Mouse (Mus musculus): ENCODE data around the gene Procr.

Gene Procr

GRCm38 (mm10) chr2:155756855-155757566, 6.1 kb downstream of the Procr start:
- no peak for DNase-seq

DNA sequence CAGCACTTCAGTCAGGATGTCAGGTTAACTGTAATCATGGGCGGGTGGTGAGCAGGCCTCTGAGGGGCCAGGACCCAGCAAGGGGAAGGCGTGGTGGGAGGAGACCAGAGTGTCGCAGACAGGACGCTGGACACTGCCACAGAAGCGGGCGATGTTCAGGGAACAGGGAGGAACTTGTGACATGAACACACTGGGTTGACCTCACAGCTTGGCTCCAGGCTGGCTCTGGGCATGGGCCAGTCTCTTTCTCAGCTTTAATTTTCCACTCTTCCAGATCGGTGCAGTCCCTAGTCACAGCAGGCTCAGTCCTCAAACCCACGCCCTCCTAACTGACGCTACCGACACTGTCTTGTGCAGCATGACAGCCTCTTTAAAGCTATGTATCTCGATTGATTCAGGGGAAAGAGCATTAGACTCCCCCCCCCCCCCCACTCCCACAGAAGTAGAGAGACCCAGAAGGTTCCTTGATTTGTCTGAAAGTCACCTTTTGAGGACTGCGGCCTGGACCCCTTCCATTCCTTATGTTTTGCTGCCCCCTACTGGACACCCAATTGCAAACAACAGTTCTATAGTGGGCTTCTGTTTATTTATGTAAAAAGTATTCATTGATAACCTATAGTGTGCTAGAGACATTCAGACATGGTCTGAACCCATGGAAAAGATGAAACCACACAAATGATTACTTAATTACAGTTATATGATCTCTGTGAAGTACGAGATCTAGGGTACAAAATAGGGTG, 13.9 kb downstream of the Procr start:
- DNase-seq: peak; percentile 75

DNA sequence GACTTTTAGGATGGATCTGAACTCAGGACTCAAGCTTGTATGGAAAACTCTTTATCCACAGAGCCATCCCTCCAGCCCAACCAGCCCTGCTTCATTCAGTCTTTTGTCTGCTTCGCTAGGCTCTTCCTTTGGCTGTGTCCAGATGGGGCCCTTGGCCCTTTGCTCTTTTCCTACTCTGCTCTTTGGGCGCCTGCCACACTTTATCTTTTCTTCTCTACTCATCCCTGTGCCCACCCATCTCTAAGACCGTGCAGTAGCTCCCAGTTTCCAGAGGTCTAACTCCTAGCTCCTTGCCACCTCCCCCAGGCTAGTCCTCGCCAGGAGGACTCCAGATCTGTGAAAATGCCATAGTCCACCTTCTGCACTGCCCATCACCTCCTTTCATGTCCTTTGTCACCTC, 22.7 kb downstream of the Procr start:
- DNase-seq: no peak

DNA sequence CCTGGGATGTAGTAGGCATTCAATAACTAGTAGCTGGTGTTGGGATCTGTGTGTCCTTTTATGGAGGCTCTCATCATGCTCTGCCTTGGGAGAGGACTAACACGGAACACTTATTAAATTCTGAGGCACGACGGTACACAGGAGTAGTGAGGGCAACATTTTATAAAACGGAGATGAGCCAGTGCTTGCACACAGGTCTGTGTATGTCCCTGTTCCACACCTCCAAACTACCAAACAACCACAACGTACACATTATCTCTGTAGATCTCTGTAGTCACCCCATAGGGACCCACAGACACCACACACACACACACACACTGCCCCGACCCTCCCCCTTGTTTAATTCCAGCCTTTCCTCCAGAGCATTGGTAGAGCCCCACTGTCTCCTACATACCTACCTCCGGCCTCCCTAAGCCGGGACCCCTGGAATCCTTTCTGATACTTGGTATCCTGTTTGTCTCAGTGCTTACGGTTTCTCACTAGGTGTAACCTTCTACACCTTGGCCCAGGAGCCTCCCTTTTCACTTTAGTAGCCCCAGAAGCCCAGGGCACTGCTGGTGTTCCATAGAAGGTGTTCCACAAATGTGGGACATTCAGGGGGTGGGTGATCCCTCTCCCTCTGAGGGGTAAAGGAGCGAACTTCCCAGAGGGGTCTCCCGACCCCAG, 23.5 kb downstream of the Procr start:
- DNase-seq: no peak

GRCm38 (mm10) chr2:155774927-155775684, 24.2 kb downstream of the Procr start, which contains the start of gene Mmp24:
TSS of gene Mmp24 (plus strand) at chr2:155775342.
- no peak for DNase-seq

GRCm38 (mm10) chr2:155775685-155776263, 24.9 kb downstream of the Procr start:
- DNase-seq: peak; percentile 31

DNA sequence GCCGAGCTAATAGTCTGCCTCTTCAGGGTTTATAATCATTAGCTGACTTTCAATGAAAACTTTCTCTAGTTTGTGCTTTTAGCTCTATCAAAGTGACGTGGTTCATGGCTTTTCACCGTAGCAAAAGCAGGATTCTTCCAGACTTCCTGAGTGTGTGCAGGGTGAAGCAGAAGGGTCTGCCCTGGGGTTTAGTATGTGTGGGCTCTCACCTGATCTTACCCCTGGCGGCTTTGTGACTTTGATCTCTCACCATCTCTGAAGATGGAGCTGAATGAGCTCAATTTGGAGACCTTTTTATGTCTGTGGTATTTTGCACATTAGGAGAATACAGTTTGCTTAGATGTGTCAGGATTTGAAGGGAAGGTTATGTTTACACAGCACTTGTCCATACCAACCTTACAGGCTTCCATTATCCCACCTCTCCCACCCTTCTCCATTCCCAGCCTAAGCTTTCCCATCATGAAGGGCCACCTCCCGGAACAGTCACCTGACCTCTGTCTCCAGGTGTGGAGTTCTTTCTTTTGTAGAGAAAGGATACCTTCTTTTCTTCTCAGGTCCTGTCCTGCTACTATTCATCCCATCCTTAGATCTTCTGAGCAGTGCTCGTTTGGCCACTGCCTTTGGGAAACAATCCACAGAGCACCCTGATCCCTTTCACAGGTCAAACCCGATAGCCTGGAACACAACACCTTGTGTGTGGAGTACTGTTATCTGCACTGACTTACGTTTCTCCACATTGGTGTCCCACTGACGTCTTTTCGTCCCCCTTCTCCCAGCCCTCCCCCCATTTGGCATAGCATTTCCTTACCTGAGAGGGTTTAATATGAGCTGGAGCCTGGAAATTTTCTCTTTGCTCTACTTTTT, 26.1 kb downstream of the Procr start:
- DNase-seq: no peak

- DNase-seq: no peak
These were observed 26.7 kb downstream of the Procr start for GRCm38 (mm10) chr2:155777688-155777985.

DNA sequence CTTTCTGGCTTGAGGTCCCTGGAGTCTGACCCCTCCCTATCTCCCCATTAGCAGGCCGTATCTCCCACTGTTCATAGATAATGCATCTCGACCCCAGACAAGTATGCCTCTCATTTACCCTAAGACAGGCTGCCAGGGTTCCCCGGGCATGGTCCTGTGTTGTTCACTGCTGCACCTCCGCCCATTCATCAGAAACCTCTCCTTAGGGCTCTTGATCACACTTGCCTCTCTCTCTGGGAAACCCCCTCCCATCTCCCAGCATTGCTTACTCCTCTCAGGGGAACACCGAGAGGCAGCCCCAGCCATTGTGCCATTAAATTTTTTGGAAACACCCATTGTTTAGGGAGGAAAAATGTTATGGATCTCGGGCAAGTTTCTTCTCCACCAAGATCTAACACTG, 27.1 kb downstream of the Procr start:
- no peak for DNase-seq

DNA sequence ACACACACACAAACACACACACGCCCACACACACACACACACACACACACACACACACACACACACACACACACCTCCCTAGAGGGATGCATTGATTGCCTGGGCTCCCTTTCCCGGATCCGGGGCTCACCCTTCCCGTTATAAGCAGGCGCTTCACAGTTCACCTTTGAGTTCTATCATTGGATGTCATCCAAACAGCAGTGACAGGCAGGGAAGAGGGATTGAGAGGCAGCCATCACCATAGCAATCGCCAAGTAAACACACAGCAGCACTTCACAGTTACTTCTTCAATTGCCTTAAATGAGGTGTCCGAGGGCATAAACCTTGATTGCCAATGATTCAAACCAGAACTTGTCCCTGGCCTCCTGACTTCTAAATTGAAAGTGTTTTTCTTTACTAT, 28.1 kb downstream of the Procr start:
- DNase-seq: no peak

DNA sequence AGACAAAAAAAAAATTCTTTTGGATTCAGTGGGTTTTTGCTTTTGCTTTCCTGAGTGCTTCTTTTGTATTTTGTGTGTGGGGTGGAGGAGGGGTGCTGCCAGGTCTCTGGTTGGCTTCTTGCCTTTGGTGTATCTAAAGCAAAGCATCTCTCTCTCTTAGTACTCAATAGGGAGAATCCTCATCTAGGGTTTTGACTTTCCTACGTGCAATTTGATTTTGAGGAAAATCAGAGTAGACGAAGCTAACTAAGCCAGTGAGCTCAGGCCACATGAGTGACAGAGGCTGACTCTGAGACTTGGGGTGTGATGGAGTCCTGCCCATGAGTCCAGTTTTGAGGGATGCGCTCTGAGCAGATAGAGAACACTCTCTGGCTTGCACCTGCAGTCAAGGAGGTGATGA, 28.6 kb downstream of the Procr start:
- DNase-seq: no peak

DNA sequence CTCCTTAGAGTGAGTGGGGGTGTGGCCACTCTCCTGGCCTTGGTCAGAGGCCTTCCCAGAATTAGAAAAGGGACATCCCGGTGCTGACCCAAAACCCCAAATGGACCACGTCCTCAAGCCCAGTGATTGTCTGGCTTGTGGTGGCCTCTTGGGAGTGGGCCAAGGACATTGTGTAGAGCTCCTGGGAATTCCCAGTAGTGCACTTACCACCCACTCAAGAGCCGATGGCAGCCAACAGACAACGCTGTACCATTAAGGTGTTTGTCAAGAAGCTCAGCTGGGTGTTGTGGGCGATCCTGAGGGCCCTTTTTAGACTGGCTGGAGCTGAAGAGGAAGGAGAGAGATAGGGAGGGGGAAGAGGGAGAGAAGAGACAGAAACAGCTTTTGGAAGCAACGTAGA, 33.6 kb downstream of the Procr start:
- DNase-seq: no peak

DNA sequence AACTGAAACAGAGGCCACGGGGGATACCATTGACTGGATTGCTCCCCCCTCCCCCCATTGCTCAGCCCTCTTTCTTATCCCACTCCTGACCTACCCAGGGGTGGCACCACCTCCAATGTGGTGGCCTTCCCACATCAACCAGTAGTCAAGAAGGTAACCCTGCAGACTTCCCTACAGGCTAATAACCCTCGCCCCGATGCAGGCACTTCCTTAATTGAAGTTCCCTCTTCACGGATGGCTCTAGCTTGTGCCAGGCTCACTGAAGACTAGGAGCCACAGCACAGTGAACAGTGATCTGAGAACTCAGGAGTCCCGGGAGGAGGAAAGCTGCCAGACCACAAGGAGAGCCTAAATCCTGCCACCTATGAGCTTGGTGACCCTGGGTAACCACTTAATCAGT, 36.0 kb downstream of the Procr start:
- DNase-seq: no peak

GRCm38 (mm10) chr2:155787949-155788931, 37.3 kb downstream of the Procr start:
- no peak for DNase-seq

DNA sequence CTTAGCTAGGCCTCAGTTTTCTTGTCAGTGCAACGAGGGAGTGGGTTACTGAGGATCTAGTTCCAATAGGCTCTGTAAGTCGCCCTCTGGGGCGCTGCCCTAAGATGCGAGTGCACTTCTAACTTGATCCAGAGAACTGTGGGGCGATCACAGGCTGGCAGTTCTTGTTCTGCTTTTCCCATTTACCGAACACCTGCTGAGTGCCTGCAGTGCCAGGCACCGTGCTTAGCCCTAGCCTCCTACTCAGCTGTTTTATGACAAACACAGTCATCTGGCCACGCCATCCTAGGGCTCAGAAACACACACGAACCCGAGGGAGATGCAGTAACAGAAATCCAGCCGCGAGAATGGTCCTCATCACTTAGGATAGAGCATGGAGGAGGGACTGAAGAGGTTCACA, 42.0 kb downstream of the Procr start:
- no peak for DNase-seq

DNA sequence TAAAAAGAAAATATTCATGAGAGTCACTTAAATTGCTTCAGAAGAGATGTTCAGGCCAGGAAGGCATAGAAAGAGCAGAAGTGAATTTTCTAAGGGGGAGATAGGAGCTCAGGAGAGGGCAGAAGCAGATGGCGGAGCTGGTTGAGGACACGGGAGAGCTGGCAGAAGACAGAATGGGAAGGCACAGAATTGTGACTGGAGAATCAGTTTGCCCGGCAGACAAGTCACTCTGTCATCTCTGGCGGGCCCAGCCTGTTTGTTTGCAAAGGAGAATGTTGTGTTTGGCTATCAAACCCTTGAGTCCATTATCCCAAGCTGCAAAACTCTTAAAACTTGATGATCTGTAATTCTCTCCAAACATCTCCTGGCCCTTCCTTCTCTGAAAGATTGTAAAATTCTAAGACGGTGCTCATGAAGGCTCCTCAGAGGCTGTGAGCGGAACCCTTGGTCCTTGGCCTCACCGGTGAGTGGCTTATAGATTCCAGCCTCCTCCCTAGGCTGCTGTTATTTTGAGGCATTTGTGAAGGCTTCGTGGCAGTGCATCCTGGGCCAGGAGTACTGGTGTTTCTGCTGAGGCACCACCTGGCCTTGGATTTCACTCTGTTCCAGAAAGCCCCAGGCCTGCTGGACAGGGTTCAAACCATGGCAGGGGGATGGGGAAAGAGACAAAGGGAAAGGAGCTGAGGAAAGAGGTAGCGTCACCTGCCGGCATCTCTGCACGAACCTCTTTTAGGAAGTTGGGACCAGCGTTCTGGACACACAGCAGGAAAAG, 43.9 kb downstream of the Procr start:
- no peak for DNase-seq

- no peak for DNase-seq
These were observed 47.7 kb downstream of the Procr start for GRCm38 (mm10) chr2:155798613-155799012.

DNA sequence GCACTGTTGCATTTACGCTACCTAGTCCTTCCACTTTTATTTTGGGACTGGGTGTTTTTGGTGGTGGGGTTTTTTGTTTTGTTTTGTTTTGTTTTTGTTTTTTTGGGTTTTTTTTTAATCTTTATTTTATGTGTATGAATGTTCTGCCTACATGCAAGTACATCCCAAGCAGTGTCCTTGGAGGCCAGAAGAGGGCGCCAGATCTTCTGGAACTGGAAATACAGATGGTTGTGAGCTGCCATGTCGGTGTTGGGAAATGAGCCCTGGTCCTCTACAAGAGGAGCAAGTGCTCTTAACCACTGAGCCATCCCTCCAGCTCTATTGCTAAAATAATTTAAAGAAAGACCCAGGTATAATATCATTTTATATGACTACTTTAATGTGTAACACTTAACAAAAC, 51.8 kb downstream of the Procr start:
- DNase-seq: peak; percentile 25

DNA sequence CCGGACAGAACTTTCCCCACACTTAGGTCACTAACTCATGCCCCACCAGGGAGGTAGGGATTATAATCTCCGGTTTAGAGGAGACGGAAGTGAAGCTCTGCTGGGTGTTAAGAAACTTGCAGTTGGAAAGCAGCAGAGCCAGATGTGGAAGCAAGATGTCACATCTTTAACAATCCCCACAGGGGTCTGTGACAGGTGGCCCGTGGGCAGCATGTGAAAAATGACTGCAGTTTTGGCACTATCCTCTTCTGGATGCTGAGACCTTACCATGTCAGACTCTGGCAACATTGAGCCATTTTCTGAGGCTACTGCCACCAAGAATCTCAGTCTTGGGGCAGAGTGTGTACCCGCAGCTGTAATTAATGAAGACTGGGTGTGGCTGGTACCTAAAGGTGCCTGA, 53.1 kb downstream of the Procr start:
- no peak for DNase-seq
